Mouse (Mus musculus): ENCODE measurements around the gene Six5. TPM values are rescaled to one million over a fixed set of nuclear protein-coding genes. Genes with fewer than 3 reads are reported as not detected.

Six5 gene
- polyA plus RNA-seq, 1 experiment from 2014 or later: 0.67 TPM

Small RNA genes within 50 kb of the gene (microRNA-seq; reads per million reads assigned to microRNA genes)
- gene Mir3100: not detected

Other genes with a start within 250 kb of the Six5 start
- gene Pglyrp1, start 223.3 kb upstream of the Six5 start, polyA plus RNA-seq (2015; fragmentation: Nextera tagmentation; extraction: Ambion mirVana): 10.8 and 13.3 TPM in 2 replicates
- 10.7 and 12.3 TPM in 2 replicates for gene Ccdc61, start 184.2 kb upstream of the Six5 start, polyA plus RNA-seq (2015; fragmentation: Nextera tagmentation; extraction: Ambion mirVana)
- 0.08 TPM in 2 replicates for gene Nova2, start 168.7 kb upstream of the Six5 start, polyA plus RNA-seq (2015; fragmentation: Nextera tagmentation; extraction: Ambion mirVana)
- gene Nanos2, start 107.2 kb upstream of the Six5 start, polyA plus RNA-seq (2015; fragmentation: Nextera tagmentation; extraction: Ambion mirVana): not detected in 2 replicates
- 0.37 and 0.82 TPM in 2 replicates for gene Mypop, start 103.3 kb upstream of the Six5 start, polyA plus RNA-seq (2015; fragmentation: Nextera tagmentation; extraction: Ambion mirVana)
- 9.2 and 9.3 TPM in 2 replicates for gene Irf2bp1, start 90.5 kb upstream of the Six5 start, polyA plus RNA-seq (2015; fragmentation: Nextera tagmentation; extraction: Ambion mirVana)
- 25.6 and 29.4 TPM in 2 replicates for gene Foxa3, start 71.1 kb upstream of the Six5 start, polyA plus RNA-seq (2015; fragmentation: Nextera tagmentation; extraction: Ambion mirVana)
- 15.0 and 17.4 TPM in 2 replicates for gene Sympk, start 70.2 kb upstream of the Six5 start, polyA plus RNA-seq (2015; fragmentation: Nextera tagmentation; extraction: Ambion mirVana)
- gene Rsph6a, start 39.9 kb upstream of the Six5 start, polyA plus RNA-seq (2015; fragmentation: Nextera tagmentation; extraction: Ambion mirVana): not detected in 2 replicates
- gene Dmwd, start 18.4 kb upstream of the Six5 start, polyA plus RNA-seq (2015; fragmentation: Nextera tagmentation; extraction: Ambion mirVana): 3.2 and 4.2 TPM in 2 replicates
- 8.5 and 10.1 TPM in 2 replicates for gene Dmpk, start 10.7 kb upstream of the Six5 start, polyA plus RNA-seq (2015; fragmentation: Nextera tagmentation; extraction: Ambion mirVana)
- gene Gm4969, start 23.8 kb downstream of the Six5 start, polyA plus RNA-seq (2015; fragmentation: Nextera tagmentation; extraction: Ambion mirVana): 0.17 and 0.30 TPM in 2 replicates
- 5.6 and 6.4 TPM in 2 replicates for gene Fbxo46, start 25.3 kb downstream of the Six5 start, polyA plus RNA-seq (2015; fragmentation: Nextera tagmentation; extraction: Ambion mirVana)
- gene Qpctl, start 54.7 kb downstream of the Six5 start, polyA plus RNA-seq (2015; fragmentation: Nextera tagmentation; extraction: Ambion mirVana): 4.0 and 4.3 TPM in 2 replicates
- 85.9 and 89.4 TPM in 2 replicates for gene Snrpd2, start 55.1 kb downstream of the Six5 start, polyA plus RNA-seq (2015; fragmentation: Nextera tagmentation; extraction: Ambion mirVana)
- gene Gipr, start 71.5 kb downstream of the Six5 start, polyA plus RNA-seq (2015; fragmentation: Nextera tagmentation; extraction: Ambion mirVana): 0.17 and 0.28 TPM in 2 replicates
- 3.6 and 4.4 TPM in 2 replicates for gene Eml2, start 81.8 kb downstream of the Six5 start, polyA plus RNA-seq (2015; fragmentation: Nextera tagmentation; extraction: Ambion mirVana)
- 0.31 and 0.48 TPM in 2 replicates for gene Gpr4, start 117.9 kb downstream of the Six5 start, polyA plus RNA-seq (2015; fragmentation: Nextera tagmentation; extraction: Ambion mirVana)
- gene Opa3, start 133.7 kb downstream of the Six5 start, polyA plus RNA-seq (2015; fragmentation: Nextera tagmentation; extraction: Ambion mirVana): 17.3 and 18.8 TPM in 2 replicates
- 45.6 and 46.7 TPM in 2 replicates for gene Vasp, start 177.2 kb downstream of the Six5 start, polyA plus RNA-seq (2015; fragmentation: Nextera tagmentation; extraction: Ambion mirVana)
- not detected in 2 replicates for gene Ppm1n, start 185.5 kb downstream of the Six5 start, polyA plus RNA-seq (2015; fragmentation: Nextera tagmentation; extraction: Ambion mirVana)
- gene Rtn2, start 188.0 kb downstream of the Six5 start, polyA plus RNA-seq (2015; fragmentation: Nextera tagmentation; extraction: Ambion mirVana): 4.0 and 4.1 TPM in 2 replicates
- 0.03 TPM in 1 of 2 replicates, not detected in the other for gene Fosb, start 215.5 kb downstream of the Six5 start, polyA plus RNA-seq (2015; fragmentation: Nextera tagmentation; extraction: Ambion mirVana)